Mouse (Mus musculus): ENCODE measurements around the gene Bicral.

DNA sequence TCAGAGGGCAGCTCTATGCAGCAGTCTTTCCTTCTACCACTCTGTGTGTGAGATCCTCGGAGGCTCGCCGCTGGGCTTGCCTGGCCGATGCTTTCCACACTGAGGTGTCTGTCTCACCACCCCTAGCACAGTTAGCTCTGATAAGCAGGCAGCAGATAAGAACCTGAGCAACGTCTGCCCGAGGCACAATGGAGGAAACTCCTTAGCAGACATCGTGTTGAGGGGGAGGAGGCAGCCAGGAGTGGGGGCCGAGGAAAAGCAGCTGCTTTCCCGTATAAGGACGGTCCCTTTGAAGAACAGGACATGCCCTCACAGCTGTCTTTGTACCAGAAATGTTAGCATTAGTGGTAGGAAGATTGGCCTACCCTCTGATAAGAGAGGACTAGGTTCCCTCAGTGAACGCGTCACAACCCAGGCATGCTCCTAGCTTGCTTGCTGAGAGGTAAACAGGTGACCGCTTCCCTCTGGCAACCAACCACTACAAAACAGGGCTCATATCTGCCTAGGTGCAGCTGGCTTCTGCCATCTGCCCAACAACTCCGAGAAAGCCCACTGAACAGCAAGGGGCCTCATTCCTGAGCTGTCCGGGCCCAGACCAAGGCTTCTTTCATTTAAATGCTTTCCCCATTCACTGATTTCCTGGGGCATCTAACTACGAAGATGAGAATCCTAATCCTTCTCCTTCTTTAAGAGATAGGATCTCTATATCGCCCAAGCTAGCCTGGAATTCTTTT, 27.8 kb upstream of the Bicral start:
- TF ChIP-seq CTCF (IDR thresholded peaks at IDR 0.05) (no peak), EP300 (IDR thresholded peaks at IDR 0.05) (no peak)
